Mouse (Mus musculus): ENCODE results near the gene Fgd6.

Fgd6 gene

GRCm38 (mm10) chr10:94097081-94097845 is 61.5 kb downstream of the Fgd6 start:
- DNase-seq, result no peak

- no peak for DNase-seq
Observed at GRCm38 (mm10) chr10:94098100-94098499, 62.3 kb downstream of the Fgd6 start.

GRCm38 (mm10) chr10:94105498-94105897 is 69.7 kb downstream of the Fgd6 start:
- no peak for DNase-seq

- DNase-seq, result no peak
Observed at GRCm38 (mm10) chr10:94107168-94107567, 71.4 kb downstream of the Fgd6 start.

GRCm38 (mm10) chr10:94107607-94108006 is 71.8 kb downstream of the Fgd6 start:
- no peak for DNase-seq

- no peak for DNase-seq
Observed at GRCm38 (mm10) chr10:94108791-94109190, 73.0 kb downstream of the Fgd6 start.

GRCm38 (mm10) chr10:94110834-94111754 is 75.3 kb downstream of the Fgd6 start:
- DNase-seq, result no peak

- DNase-seq, result no peak
Observed at GRCm38 (mm10) chr10:94112207-94112606, 76.4 kb downstream of the Fgd6 start.

GRCm38 (mm10) chr10:94115893-94116599 is 80.2 kb downstream of the Fgd6 start:
- DNase-seq, result peak; percentile 52

- DNase-seq, result no peak
Observed at GRCm38 (mm10) chr10:94116781-94117340, 81.1 kb downstream of the Fgd6 start.

- no peak for DNase-seq
Observed at GRCm38 (mm10) chr10:94117916-94118315, 82.1 kb downstream of the Fgd6 start.

- DNase-seq, result no peak
Observed at GRCm38 (mm10) chr10:94118993-94119392, 83.2 kb downstream of the Fgd6 start.

- DNase-seq, result no peak
Observed at GRCm38 (mm10) chr10:94120676-94121075, 84.9 kb downstream of the Fgd6 start.

- no peak for DNase-seq
Observed at GRCm38 (mm10) chr10:94122595-94122994, 86.8 kb downstream of the Fgd6 start.

- DNase-seq, result no peak
Observed at GRCm38 (mm10) chr10:94123581-94123980, 87.8 kb downstream of the Fgd6 start.

- no peak for DNase-seq
Observed at GRCm38 (mm10) chr10:94124376-94124775, 88.6 kb downstream of the Fgd6 start.

GRCm38 (mm10) chr10:94129680-94130119 is 93.9 kb downstream of the Fgd6 start:
- DNase-seq, result peak; percentile 76

- DNase-seq, result no peak
Observed at GRCm38 (mm10) chr10:94133081-94133480, 97.3 kb downstream of the Fgd6 start.

GRCm38 (mm10) chr10:94133674-94134073 is 97.9 kb downstream of the Fgd6 start:
- DNase-seq, result peak; percentile 28

GRCm38 (mm10) chr10:94134535-94135390 is 99.0 kb downstream of the Fgd6 start:
- DNase-seq, result no peak

GRCm38 (mm10) chr10:94138890-94139482 is 103.2 kb downstream of the Fgd6 start:
- DNase-seq, result no peak

Data from right cerebral cortex, postnatal 25 days (tissue).